Mouse (Mus musculus) urinary bladder, postnatal 10 days (tissue): Measurements from ENCODE around the gene Npr1.
A peak's percentile ranks its signal among the peaks of the same experiment; 100 is the strongest.

Experiments used
- DNase-seq: peaks from one replicate; pipeline ENCODE4 v3.0.0; 2022; ENCODE audit warnings: low spot score

The Npr1 gene

DNA sequence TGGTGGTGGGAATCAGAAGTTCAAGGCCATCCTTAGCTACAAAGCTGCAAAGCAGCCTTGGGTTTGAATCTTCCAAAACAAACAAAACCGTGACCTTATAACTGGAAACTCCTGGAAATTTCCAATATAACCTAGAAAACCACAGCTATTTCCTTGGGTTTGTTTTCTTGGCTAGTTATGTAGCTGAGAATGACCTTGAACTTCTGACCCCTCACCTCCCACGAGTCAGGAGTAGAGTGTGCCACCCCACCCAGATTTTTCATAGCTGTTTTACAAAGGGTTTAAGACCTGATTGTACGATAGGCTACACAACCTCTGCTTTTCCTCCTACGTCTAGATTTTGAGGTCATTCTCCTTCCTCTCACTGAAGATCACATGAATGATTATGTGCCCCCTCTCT, 28.5 kb downstream of the Npr1 start:
- no peak for DNase-seq

DNA sequence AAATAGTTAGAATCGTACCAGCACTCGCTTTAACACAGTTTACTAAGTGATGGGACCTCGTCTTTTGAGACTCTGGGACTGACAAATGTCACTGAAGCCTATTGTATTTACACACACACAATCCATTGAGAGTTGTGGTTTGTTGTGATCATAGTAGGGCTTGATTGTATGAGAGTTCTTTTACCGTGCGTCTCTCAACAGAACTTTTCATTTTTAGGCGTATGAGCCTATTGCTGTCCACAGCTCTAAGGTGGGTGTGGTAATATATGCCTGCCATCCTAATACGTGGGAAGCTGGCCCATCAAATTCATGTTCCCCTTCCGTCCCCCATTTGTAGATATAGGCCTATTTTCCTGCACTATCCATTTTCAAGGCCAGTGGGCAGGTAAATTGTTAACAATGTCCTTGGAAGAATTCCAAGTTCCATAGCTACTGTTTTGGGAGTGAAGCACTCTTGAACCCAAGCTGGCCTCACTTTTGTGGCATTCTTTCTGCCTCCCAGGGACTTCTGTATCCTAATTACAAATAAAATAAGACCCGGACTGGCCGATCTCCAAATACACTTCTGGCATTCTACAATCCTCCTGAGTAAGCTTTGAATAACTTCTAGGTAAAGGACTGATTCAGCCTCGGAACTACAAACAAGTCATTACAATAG, 31.5 kb downstream of the Npr1 start:
- DNase-seq = no peak

DNA sequence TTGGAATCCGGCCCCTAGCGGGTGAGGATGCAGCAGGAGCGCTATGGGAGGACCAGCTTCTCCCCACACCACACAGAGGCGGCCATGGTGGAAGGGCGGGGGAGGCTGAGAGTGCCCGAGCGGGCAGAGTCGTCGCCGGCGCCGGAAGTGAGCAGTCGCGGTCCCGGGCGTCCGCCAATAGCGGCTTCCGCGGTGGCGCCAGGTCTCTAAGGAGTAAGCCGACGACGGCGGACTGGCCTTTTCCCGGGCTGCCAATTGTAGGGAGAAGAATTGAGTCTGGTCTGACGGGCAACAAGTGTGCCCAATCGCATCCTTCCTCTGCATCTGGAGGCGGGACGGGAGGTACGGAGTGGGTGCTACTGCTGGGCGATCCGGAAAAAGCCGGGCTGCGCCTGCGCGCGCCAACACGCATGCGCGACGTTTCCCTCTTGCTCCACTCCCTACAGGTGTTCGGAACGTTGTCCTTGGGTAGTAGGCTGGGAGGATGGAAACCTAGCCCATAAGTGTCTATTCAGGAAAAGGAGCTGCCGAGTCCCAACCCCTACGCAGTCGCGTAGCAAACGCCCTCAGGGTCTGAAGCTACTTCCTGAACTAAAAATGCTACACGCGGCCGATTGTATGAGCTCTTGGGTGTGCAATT, 32.2 kb downstream of the Npr1 start, which contains the start of gene Ints3:
Gene Ints3 (minus strand): TSS at position 242 of the 640 bp plus-strand sequence.
- DNase-seq = peak; percentile 98

DNA sequence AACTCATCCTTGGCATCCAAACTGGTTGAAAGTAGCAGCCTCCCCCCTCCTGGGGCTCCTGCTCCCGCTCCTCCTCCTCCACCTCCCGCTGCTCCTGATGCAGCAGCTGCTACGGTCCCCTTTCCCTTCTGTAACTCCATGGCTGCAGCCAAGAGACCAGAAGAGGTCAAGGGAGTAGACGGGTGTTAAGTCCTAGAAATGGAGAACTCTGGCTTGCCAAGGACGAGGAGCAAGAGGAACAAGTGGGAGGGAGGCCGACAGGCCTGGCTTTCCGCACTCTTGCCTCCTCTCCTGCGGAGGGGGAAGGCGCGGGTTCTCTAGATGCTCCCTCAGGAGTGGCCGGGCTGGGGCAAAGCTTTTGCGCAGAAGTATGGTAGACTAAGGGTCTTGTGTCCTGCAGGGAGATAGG, 32.9 kb downstream of the Npr1 start:
- no peak for DNase-seq

DNA sequence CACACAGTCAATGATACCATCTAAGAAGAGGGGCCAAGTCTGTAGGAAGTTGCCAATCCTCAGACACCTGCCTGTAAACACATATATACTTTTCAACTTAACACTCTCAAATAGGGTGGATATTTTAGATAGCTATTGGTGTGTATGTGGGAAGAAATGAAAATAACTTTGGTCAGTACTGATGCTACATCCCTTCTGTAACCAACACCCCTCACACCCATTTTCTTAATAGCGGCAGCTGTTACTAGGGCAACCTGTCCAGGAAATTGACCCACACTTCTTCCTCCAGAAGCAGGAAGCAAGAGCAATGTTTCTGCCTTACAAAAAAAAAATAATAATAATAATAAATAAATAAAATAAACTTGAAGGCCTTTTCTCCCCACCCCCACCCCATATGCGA, 33.3 kb downstream of the Npr1 start:
- no peak for DNase-seq

DNA sequence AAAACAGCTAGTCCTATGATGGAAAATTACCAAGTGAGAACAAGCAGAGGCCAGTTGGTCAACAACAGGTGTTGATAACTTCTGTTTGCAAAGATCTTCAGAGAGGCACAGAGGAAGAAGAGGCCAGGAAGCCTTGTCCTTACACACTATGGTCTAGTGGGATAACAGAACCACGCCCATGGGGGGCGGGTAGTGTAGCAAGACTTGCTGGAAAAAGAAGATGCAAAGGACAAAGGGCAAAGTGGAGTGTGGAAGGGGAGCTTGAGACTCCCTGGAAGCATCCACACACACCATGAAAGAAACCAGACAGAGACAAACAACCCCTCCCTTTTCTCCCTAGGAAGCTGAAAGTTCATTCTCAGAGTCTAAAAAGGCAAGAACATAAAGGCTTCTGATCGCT, 36.1 kb downstream of the Npr1 start:
- no peak for DNase-seq

DNA sequence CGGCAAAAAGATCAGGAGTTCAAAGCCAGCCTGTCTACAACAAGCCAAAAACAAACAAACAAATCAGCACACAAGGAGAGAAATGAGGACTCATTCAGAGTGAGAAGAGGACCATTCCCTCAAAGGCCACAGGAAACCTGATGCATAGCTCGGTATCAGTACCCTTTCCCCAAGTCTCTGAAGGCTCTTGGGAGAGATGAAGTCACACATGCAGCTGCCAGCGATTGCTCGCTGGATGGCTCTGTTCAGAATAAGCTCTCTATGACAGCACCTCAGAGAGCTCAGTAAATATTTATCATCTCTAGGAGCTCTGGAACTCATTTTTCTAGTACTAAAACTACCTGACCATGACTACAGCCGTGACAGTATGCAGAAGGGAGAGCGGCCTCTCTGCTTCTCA, 37.5 kb downstream of the Npr1 start:
- DNase-seq = no peak

DNA sequence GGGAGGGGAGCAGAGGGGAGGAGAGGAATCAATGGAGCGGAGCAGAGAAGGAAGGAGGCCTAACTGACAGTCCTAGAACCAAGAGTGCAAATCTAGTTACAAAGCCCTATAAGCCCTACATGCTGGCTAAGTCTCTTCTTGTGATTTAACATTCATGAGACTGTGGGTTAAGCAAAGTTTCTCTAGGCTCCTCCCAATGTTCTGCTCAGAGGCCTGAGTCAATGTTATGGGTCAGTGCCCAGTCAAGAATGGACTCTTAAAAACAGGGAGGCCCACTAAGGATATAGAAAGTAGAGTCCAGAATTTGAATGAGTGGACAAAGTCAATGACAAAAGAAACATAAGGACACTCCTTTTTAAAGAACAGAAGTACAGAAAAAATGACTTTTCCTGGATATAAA, 38.1 kb downstream of the Npr1 start:
- no peak for DNase-seq

DNA sequence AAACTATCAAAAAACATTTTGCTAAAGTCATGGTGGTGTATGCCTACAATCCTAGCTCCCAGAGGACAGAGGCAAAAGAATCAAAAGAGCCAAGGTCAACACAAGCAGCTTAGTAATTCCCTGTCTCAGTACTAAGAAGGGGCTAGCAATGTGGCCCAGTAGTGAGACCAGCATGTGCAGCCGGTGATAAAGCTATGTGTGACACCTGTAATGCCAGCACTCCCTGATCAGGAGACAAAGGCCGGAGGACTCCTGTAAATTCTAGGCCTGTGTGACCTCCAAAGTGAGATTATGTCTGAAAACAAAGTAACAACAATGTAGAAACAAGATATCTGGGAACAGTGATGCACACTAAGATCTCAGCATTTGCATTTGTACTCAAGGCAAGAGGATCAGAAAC, 40.2 kb downstream of the Npr1 start:
- DNase-seq = no peak

DNA sequence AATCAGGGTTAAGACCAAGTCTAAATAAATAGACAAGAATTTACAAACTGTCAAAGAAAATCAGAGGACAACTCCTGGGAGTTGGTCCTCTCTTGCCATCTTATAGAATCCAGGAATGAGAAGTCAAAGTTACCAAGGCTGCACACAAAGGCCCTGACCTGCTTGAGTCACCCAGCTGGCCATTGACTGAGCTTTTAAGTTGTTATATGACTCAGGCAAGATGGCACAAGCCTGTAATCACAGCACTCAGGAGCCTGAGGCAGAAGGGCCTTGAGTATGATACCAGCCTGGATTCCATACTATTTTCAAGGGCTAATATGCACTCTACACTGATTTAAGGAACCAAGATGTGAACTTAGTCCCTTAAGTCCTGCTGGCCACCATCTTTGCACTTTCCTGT, 42.1 kb downstream of the Npr1 start:
- DNase-seq = no peak

DNA sequence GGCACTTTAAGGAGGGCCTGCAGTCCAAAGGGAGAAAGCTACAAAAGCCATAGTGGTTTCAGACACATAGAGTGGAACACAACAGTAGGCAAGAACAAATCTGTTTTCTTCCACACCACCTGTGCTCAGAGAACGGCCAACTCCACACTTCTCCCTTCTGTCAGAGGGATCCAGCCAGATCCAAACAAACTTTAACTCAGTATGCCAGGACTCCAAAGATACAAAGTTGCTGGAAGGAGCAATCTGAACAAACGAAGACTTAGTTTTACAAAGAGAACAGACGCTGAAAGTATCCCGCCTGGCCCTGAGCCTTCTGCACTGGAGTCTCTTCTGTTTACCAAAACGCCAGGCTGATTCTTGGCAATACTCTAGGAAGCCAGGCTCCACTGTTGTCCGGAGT, 45.0 kb downstream of the Npr1 start:
- DNase-seq = no peak

DNA sequence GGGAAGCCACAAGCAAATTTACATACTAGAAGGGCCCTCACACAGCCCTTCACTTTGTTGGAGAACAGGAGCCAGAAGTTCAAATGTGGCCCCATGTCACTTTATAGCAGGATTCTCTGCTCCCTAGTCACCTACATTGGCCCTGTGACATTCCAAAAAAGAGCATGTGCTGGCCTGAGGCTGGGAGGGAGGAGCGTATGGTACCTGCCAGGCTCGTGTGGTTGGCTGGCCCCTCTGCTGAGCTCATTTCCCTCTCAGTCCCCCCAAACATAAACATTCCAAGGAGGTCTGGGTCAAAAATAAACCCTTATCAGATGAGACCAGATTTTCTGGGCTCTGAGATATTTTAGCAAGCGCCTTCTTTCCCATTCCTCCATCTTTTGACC, 52.7 kb downstream of the Npr1 start:
- no peak for DNase-seq

DNA sequence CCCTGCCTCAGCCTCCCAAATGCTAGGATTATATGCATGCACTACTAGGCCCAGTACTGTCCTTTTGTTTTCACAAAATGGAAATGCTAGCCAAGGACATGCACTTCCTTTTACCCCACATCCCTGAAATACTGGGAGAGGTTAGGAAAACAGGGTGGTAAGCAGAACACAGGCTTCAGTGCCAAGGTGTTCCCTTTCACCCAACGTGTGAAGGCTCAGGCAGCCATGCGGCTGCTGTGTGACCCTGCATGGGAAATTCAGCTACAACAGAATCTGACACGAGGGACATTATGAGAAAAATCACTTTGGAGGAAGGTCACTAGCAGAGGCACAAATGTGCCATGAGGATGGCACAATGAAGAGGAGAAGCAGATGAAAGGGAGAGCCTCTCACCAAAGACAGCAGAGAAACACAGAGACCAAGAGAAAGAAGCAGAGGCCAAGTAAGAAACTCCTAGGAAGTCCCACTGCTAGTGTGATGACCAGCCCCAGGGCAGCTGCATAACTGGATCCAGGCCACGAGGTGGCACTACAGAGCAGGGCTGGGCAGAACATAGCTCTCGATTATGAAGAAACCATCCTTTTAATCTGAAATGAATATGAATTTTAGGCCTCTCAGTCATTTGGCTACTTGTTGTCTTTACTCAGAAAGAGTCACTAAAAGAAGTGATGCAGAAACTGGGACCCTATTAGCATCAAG, 53.2 kb downstream of the Npr1 start:
- no peak for DNase-seq

DNA sequence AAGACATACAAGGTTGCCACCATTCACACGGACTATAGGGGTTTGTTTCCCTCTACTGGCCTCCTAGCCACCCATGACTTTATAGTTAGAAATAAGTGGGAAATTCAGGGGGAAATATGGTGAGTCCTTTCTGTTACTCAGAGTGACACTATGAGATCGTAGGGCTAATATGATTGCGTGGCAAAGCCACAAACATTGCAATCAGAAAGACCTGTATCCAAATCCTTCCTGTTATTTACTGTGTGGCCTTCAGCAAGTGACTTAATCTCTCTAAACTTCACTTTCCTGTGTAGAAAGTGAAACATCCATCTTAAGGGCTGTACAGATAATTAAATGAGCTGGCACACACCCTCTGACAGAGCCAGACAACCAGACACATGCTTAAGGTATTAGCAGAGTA, 56.9 kb downstream of the Npr1 start:
- no peak for DNase-seq

DNA sequence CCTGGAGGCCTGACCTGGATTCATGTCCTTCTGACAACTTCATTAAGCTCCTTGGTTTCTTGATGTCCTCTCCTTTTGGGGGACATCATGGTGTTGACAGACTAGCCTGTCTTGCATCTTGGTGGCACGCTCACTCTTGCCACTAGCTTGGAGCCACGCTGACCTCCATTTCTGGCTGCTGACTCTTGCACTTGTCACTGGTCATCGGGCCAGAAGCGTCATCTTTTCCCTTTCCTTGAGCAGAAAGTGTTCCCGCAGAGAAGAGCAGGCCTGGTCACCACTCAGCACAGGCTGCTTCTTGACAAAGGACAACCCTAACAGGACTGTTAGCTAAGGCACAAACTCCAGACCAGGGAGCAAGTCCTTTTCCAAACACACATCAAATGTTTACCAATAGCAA, 59.3 kb downstream of the Npr1 start:
- no peak for DNase-seq

DNA sequence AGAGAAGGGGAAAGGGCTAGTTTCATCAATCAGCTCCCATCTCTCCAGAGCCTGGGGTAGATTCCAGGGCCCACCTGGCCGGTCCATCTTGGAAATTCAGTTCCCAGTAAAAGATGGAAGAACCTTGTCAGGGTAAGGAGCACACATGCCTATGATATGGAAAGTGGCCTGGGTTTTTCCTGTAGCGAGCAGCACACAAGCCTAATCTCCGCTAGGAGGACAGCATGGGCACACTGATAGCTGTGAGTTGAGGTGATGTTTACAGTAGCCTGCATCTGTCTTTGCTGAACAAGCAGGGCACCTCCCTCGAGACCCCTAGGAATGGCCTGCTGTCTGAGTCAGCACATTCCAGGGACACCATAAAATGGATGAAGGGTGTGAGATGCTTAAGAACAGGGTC, 61.1 kb downstream of the Npr1 start:
- DNase-seq = no peak

DNA sequence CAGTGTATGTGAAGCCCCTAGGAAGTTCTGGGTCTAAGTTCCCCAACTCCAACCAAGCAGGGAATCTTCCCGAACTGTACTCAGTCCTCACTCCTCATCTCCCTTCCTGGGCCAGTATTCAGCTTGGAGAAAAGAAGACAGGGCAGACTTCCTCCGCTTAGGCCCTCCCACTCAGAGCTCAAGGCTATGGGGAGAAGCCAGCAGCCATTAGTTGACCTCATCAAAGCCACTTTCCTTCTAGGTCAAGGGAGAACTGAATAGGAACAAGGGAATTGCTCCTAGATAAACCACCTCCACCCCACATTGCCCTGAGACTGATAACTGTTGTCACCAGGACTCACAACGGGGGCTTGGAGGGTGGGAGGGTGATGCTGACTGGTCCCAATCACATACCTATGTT, 61.5 kb downstream of the Npr1 start:
- DNase-seq = no peak

DNA sequence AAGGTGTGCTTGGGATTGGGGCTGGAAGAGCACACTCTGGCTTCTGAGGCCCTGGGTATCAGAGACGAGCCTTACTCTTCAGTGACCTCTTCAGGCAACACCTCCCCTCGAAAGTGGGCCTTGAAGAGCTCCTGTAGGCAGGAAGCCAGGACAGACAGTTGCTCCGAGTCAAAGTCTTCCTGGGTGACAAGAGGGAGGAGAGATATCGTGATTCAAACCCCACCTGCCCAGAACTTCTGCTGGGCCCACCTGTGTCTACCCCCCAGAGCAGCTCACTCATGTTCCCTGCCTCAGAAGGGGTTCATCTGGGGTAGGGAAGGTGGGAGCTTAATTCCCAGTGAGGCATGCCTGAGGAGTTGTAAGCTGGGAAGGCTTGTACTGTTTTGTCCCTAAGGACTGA, 64.7 kb downstream of the Npr1 start:
- no peak for DNase-seq
